Mouse (Mus musculus): ENCODE results near the gene Gm6880.
"Not testable (repeated sequence)": the region's sequence is repeated elsewhere in the genome, so short reads cannot be mapped to it uniquely, and the experiment has no call there.

Gene Gm6880

DNA sequence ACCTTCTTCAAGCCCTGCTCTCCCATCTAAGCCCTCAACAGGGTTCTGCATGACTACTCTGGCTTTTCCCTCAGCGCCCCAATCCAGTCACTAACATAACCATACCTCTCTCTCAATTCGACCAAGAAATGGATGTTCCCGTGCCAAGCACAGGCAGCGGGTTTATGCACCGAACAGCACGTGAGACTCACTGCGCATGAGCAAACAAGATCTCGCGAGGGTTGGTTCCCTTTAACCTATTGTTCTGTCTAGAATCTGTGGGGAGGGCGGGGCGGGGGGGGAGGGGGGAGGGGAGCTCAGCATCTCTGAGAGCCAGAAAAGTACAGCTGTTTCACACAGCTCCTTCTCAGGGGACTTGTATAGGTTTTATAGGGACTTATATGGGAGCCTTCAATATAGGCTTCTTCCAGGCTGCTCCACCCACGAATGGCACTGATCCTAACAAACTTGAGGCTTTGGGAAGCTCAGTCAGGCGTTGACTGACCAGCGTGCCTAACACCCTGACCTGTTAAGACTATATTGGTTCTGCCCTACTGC lies at the start of gene Gm6880:
Gene Gm6880, minus strand, starts transcription at position 51 of the 537 bp plus-strand sequence.
- not testable (repeated sequence) for DNase-seq

DNA sequence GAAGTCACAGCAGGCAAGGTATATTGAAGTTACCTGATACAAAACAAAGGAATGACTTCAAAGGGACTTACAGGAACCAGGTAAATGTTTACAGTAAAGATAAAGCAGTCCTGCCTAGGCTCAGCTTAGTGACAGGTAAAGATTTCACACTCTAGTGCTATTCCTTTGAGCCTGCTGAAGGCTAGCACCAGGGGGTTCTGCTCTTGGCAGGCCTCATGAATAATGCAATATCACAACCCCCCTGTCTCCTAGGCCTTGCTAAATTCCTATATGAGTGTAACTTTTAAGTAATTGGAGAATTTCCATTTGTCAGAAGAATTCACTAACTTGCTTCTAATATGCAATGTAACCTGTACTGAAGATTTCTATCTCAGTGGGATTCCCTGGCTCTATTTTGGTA lies 36.3 kb upstream of the Gm6880 start:
- DNase-seq = not testable (repeated sequence)

GRCm38 (mm10) chrX:74497131-74497530 lies 15.9 kb upstream of the Gm6880 start:
- no peak for DNase-seq

DNA sequence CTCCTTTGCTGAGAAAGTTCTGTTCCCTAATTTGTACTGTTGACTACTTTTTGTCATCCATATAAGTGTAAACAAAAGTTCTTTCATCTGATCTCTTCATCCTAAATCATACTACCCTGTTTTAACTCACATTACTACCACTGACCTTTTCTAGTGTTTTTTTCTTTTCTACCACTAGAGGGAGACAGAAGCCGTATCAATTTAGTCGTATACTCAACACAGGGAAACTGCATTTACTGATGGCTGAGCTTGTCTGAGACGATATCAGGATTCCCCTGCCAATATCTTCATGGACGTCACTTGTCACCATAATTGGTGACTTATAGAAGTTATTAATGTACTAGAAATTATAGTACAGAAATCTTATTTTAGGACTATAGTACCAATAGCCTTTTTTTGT lies 28.4 kb downstream of the Gm6880 start:
- no peak for DNase-seq

- no peak for DNase-seq
Measured at GRCm38 (mm10) chrX:74451157-74451912, 29.9 kb downstream of the Gm6880 start.
